Mouse (Mus musculus) brain, embryonic 14.5 days (tissue): ENCODE results near the gene Defa28. TPM values are rescaled to one million over a fixed set of nuclear protein-coding genes. Genes with fewer than 3 reads are reported as not detected.
"Not testable (repeated sequence)": the region's sequence is repeated elsewhere in the genome, so short reads cannot be mapped to it uniquely, and the experiment has no call there.

Source experiments
- DNase-seq: peaks from one replicate; pipeline ENCODE4 v3.0.0-alpha.2; 2011; ENCODE audit warnings: low read depth
- polyA plus RNA-seq: library from polyadenylated mRNA; depleted of rRNA; stranded (reverse); fragments of >200 nt; gene quantifications from 2 replicates; pipeline ENCODE4 v1.2.3, GENCODE M21; 2012; rRNA removed

Defa28 gene
- not detected in 2 replicates for polyA plus RNA-seq

DNA sequence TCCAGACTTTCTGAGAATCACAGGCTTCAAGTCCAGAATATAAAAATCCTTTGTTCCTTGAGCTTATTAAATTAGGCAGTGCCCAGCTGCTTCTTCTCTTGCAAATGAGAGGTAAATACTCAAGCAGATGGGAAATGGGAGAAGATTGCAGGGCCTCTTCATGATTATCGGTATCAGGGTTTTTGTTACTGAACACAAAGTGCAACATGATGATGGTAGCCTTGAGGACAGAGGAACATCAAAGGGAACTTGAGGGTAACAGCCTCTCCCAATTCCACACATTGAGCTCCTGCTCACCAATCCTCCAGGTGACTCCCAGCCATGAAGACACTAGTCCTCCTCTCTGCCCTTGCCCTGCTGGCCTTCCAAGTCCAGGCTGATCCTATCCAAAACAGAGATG lies at the start of gene Defa28:
TSS of gene Defa28 (plus strand) at position 301 of the 400 bp plus-strand sequence.
- not testable (repeated sequence) for DNase-seq

DNA sequence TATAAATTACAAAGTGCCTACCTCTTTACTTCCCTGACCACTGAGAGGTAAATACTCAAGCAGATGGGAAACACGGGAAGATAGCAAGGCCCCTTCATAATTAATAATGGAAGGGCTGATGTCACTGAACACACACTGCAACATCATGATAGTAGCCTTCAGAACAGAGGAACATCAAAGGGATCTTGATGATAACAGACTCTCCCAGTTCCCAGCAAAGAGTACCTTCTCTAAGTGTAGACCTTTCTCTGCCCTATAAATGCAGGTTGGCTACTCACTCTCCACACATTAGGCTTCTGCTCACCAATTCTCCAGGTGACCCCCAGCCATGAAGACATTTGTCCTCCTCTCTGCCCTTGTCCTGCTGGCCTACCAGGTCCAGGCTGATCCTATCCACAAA lies 17.7 kb upstream of the Defa28 start, which contains the start of gene Defa37:
TSS of gene Defa37 (plus strand) at position 301 of the 400 bp plus-strand sequence.
- not testable (repeated sequence) for DNase-seq

DNA sequence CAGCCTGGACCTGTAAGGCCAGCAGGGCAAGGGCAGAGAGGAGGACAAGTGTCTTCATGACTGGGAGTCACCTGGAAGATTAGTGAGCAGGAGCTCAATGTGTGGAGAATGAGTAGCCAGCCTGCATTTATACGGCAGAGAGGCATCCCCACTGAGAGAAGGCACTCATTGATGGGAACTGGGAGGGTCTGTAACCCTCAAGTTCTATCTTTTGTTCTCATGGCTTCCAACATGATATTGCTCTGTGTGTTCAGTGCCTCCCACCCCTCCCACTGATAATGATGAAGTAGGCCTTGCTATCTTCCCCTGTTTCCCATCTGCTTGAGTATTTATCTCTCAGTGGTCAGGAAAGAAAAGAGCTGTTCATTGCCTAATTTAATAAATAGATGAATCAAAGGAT lies 11.6 kb downstream of the Defa28 start, which contains the start of gene Gm7861:
TSS of gene Gm7861 (minus strand) at position 101 of the 400 bp plus-strand sequence.
- not testable (repeated sequence) for DNase-seq

DNA sequence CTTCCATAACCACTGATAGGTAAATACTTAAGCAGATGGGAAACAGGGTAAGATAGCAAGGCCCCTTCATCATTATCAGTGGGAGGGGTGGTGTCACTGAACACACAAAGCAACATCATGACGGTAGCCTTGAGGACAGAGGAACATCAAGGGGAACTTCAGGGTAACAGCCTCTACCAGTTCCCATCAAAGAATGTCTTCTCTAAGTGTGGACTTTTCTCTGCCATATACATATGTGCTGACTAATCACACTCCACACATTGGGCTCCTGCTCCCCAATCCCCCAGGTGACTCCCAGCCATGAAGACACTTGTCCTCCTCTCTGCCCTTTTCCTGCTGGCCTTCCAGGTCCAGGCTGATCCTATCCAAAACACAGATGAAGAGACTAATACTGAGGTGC lies 35.1 kb downstream of the Defa28 start, which contains the start of gene Defa26:
TSS of gene Defa26 (plus strand) at position 301 of the 400 bp plus-strand sequence.
- DNase-seq = not testable (repeated sequence)

Other genes with a start within 250 kb of the Defa28 start
- gene Defa2, start 204.5 kb upstream of the Defa28 start, polyA plus RNA-seq = not detected in 2 replicates
- gene Defa33, start 191.2 kb upstream of the Defa28 start, polyA plus RNA-seq = not detected in 2 replicates
- not detected in 2 replicates for gene Defa36, start 155.6 kb upstream of the Defa28 start, polyA plus RNA-seq
- not detected in 2 replicates for gene Gm7849, start 126.4 kb upstream of the Defa28 start, polyA plus RNA-seq
- not detected in 2 replicates for gene Defa20, start 73.7 kb upstream of the Defa28 start, polyA plus RNA-seq
- not detected in 2 replicates for gene Defa32, start 54.0 kb upstream of the Defa28 start, polyA plus RNA-seq
- gene Defa37, start 17.6 kb upstream of the Defa28 start, polyA plus RNA-seq = not detected in 2 replicates
- gene Gm7861, start 11.5 kb downstream of the Defa28 start, polyA plus RNA-seq = not detected in 2 replicates
- not detected in 2 replicates for gene Defa26, start 35.2 kb downstream of the Defa28 start, polyA plus RNA-seq
- not detected in 2 replicates for gene Defa17, start 72.8 kb downstream of the Defa28 start, polyA plus RNA-seq
- not detected in 2 replicates for gene Defa34, start 82.8 kb downstream of the Defa28 start, polyA plus RNA-seq
- gene AY761184, start 120.6 kb downstream of the Defa28 start, polyA plus RNA-seq = not detected in 2 replicates
- not detected in 2 replicates for gene Defa24, start 151.5 kb downstream of the Defa28 start, polyA plus RNA-seq
- not detected in 2 replicates for gene Defb50, start 240.5 kb downstream of the Defa28 start, polyA plus RNA-seq